Mouse (Mus musculus) forebrain, embryonic 15.5 days (tissue): ENCODE data around the gene Pink1. TPM values are rescaled to one million over a fixed set of nuclear protein-coding genes. Genes with fewer than 3 reads are reported as not detected.

Experiments used
- ATAC-seq: fragments of 200-750 bp; cut with Nextera tagmentation; replicated peaks from 2 replicates; pipeline ENCODE4 v1.8.0; 2017; ENCODE audit warnings: mild to moderate bottlenecking, moderate TSS enrichment, moderate library complexity
- H3K27ac ChIP-seq: fragments of 300-500 bp; sonication (generic); replicated peaks from 2 replicates; pipeline ENCODE4 v1.5.1; 2015; ENCODE audit warnings: mild to moderate bottlenecking, inconsistent platforms
- H3K27me3 ChIP-seq: fragments of 300-500 bp; sonication (generic); 2 replicates; pipeline ENCODE4 v1.6.1; 2015; ENCODE audit warnings: inconsistent platforms
- H3K36me3 ChIP-seq: fragments of 300-500 bp; sonication (generic); 2 replicates; pipeline ENCODE4 v1.6.1; 2015; ENCODE audit warnings: mild to moderate bottlenecking, inconsistent platforms
- H3K4me1 ChIP-seq: fragments of 300-500 bp; sonication (generic); 2 replicates; pipeline ENCODE4 v1.6.1; 2015; ENCODE audit warnings: inconsistent platforms
- H3K4me2 ChIP-seq: fragments of 300-500 bp; sonication (generic); replicated peaks from 2 replicates; pipeline ENCODE4 v1.6.1; 2015; ENCODE audit warnings: mild to moderate bottlenecking, inconsistent platforms
- H3K4me3 ChIP-seq: fragments of 300-500 bp; sonication (generic); 2 replicates; pipeline ENCODE4 v1.5.1; 2015; ENCODE audit warnings: mild to moderate bottlenecking, inconsistent platforms
- H3K9ac ChIP-seq: fragments of 300-500 bp; sonication (generic); replicated peaks from 2 replicates; pipeline ENCODE4 v1.6.1; 2015; ENCODE audit warnings: mild to moderate bottlenecking, inconsistent platforms
- H3K9me3 ChIP-seq: fragments of 300-500 bp; sonication (generic); 2 replicates; pipeline ENCODE4 v1.6.1; 2016; ENCODE audit warnings: inconsistent platforms
- WGBS: fragments of 180-500 bp; shearing (Covaris S2); methylation state at CpG from one replicate; pipeline ENCODE4 v1.1.7; 2015; ENCODE audit warnings: mixed read lengths; 5-methylcytosine and 5-hydroxymethylcytosine counted together
- polyA plus RNA-seq: library from polyadenylated mRNA; unstranded; fragments of >200 nt; fragmentation: Nextera tagmentation; extraction: Ambion mirVana; gene quantifications from 2 replicates; pipeline ENCODE4 v1.2.1, GENCODE M21; 2015

The Pink1 gene
- 89.6 and 98.5 TPM in 2 replicates for polyA plus RNA-seq

DNA sequence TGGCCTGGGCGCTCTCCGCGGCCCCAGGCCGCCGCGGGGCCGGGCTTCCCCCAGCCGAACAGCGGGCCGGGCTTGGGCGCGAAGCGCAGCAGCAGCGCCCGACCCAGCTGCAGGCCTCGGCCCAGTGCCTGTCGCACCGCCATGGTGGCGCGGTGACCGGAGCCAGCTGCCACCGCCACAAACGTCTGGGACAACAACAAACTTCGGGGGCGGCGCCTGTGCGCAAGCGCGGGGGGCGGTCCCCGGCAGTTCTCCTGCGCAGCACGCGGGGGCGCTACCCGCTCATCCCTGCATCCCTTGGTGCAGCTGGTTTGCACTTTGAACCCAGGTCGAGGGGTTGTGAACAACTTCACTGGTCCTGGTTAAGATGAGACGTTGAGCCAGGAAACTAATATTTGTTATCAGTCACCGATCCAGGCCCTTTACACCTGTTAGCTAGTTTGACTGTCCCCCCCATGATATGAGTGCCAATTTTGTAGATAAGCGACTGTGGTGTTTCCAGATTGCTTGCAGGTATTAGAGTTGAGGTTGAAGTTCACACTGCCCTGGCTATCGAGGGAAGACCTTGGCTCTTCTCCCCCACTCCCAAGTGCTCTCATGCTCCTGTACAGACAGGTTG is at the start of gene Pink1:
Pink1 (minus strand) TSS at position 231 of the 619 bp plus-strand sequence.
- Histone ChIP-seq H3K4me1 (peaks cover 32% of the 10 kb centered on the region), H3K27me3 (peaks cover 4% of the 10 kb centered on the region), H3K4me3 (peak within 1 kb of the TSS; percentile 83), H3K9me3 (no peaks in the 10 kb centered on the region), H3K4me2 (peak within 1 kb of the TSS; percentile 48), H3K27ac (peak within 1 kb of the TSS; percentile 94), H3K9ac (peak within 1 kb of the TSS; percentile 69), H3K36me3 (no peaks in the 10 kb centered on the region)
- 3% methylated on average over 41 of the region's 41 CpGs for WGBS
- peak; percentile 68 for ATAC-seq

DNA sequence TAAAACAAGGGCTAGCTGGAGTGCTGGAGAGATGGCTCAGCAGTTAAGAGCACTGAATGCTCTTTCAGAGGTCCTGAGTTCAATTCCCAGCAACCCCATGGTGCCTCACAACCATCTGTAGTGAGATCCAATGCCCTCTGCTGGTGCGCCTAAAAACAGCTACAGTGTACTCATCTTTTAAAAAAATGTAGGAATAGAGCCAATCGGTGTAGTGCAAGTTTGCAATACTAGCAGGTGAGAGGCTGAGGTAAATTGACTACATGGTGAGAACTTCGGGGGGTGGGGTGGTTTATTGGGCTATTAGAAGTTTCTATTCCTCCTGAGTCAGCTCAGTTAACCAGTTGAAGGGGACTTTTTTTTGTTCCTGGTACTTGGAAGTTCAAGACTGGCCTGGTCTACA is 49.0 kb upstream of the Pink1 start:
- ATAC-seq, result no peak
- Histone ChIP-seq H3K4me3 (no peak overlapping the region), H3K27ac (no peak overlapping the region), H3K4me1 (no peaks in the 10 kb centered on the region; the same call in 1 of the 2 replicates), H3K36me3 (no peaks in the 10 kb centered on the region), H3K9me3 (no peaks in the 10 kb centered on the region), H3K27me3 (no peaks in the 10 kb centered on the region), H3K9ac (no peak overlapping the region), H3K4me2 (no peak overlapping the region)
- 85% methylated on average over 3 of the region's 3 CpGs for WGBS

DNA sequence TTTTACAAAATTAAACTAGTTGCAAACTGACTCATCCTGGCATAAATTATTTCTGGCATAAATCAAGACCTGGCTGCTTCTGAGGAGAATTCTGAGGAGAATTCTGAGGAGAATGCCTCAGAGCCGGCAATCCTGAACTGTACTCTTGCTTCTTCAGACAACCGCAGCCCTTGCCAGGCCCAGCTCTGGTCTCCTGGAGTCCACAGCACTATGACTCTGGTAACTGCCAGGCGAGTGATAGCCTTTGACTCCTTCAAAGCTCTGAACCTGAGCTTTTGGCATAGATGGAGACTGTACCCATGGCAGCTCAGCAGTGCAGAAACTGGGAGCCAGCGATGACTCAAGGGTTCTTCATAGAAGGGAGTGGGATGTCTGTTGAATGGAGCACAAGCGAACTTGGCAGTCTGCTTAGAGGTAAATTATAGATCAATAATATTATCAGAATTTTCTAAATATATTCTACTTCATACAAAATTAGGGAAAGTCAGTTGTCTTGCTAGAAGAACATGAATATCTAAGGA is 44.9 kb upstream of the Pink1 start:
- H3K4me1 ChIP-seq, result peaks cover 8% of the 10 kb centered on the region
- no peak for ATAC-seq
- no peak overlapping the region for H3K9ac ChIP-seq
- peaks cover 10% of the 10 kb centered on the region; the same call in 1 of the 2 replicates for H3K27me3 ChIP-seq
- no peak overlapping the region for H3K4me3 ChIP-seq
- 82% methylated on average over 5 of the region's 5 CpGs for WGBS
- no peaks in the 10 kb centered on the region for H3K36me3 ChIP-seq
- H3K27ac ChIP-seq, result no peak overlapping the region
- no peaks in the 10 kb centered on the region for H3K9me3 ChIP-seq
- no peak overlapping the region for H3K4me2 ChIP-seq

DNA sequence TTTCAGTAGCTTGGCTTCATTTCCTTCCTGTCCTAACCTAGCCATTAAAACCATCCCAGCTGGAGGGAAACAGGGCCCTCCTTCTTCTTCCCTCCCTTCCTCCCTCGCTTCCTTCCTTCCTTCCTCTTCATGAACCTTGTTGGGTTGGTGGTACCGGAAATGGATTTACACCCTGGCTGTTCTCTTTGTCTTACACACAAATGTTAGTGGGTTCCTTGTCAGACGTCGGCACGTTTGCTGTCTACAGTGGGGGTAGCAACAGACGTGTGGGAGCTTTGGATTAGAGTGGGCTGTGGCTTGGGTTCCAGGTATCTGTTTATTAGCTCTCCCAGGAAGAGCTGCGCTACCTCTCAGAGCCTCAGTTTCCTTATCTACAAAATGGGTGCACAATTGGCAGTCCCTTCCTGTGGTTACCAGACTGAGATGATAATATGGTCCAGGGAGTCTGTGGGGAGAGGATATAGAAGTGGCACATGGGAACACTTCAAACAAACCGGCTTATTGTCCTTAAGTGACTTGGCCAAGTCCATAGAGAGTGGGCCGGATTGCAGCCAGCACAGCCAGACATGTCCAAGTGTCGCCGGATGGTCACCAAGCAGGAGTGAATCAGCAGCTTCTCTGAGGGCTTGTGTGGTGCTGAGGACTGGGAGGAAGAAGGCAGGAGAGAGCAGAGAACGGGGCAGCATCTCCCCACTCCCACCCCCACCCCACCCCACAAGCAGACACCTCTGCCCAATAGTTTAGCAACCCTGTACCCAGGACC is 42.6 kb upstream of the Pink1 start:
- no peaks in the 10 kb centered on the region for H3K36me3 ChIP-seq
- no peak overlapping the region for H3K4me2 ChIP-seq
- H3K4me1 ChIP-seq, result peaks cover 8% of the 10 kb centered on the region
- no peak overlapping the region for H3K27ac ChIP-seq
- 81% methylated on average over 12 of the region's 12 CpGs for WGBS
- H3K27me3 ChIP-seq, result peaks cover 10% of the 10 kb centered on the region; the same call in 1 of the 2 replicates
- no peak overlapping the region for H3K4me3 ChIP-seq
- no peak overlapping the region for H3K9ac ChIP-seq
- no peak for ATAC-seq
- no peaks in the 10 kb centered on the region for H3K9me3 ChIP-seq

DNA sequence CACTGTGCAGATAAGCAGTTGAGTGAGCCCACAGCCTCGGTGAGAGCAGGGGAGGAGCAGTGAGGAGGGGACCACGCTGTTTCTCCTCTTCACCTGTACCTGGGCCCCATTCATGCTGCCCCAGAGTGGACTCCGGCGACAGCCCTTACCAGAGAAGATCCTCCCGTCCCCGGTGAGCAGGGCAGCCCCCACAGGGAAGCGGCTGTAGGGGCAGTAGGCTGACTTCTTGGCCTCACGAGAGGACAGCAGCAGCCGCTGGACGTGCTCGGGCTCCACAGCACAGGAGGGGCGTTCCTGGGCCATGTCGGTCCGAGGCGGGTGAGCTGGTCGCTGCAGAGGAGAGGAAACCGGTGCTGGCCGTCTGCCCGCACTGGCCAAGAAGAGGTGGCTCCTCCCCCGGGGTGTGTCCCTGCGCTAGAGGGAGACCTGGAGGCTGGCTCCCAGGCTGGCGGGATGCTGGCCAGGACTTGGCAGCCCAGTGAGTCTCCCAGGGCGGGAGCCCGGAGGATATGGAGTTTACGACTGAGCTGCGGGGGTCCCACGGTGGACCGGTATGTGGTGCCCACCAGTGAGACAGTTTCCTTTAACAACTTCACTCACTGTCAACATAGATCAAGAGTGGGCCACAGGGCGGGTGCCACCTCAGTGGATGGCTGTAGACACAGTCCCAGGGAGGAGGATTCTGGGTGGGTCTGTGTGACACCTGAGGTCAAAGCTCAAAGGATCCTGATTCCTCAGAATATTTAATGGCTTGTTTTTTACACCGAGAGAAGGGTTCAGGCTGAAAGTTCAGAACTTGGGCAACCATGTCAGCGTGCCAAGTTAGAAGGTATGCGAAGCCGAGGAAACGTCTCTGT is 41.8 kb upstream of the Pink1 start, which contains the start of gene Cda:
Cda (minus strand) TSS at position 352 of the 857 bp plus-strand sequence.
- no peak within 1 kb of the TSS for H3K27ac ChIP-seq
- H3K4me2 ChIP-seq, result peak within 1 kb of the TSS; percentile 42
- 9% methylated on average over 34 of the region's 34 CpGs for WGBS
- H3K4me1 ChIP-seq, result peaks cover 8% of the 10 kb centered on the region
- peak within 1 kb of the TSS; percentile 27 for H3K4me3 ChIP-seq
- H3K36me3 ChIP-seq, result no peaks in the 10 kb centered on the region
- peak; percentile 64; the same call in 1 of the 2 replicates for ATAC-seq
- H3K9me3 ChIP-seq, result no peaks in the 10 kb centered on the region
- peak within 1 kb of the TSS; percentile 23 for H3K9ac ChIP-seq
- H3K27me3 ChIP-seq, result peaks cover 10% of the 10 kb centered on the region; the same call in 1 of the 2 replicates

DNA sequence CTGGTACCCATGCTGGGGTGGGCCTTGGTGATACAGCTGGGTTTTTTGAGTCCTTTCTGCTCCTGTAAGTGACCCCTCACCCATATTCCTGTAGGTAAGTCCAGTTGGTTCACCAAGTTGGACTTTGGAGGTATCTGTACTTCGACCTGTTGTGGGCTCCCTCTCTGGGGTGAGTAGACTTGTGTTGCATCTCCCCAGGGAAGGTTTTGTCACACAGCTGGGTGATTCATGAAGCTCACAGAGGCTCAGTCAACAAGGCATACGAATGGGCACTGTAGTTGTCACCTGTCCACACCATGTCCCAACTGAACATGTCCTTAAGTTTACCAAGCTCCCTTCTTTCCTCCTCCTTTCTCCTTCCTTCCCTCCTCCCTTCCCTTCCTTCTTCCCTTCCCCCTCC is 40.5 kb upstream of the Pink1 start:
- H3K4me1 ChIP-seq, result peaks cover 11% of the 10 kb centered on the region
- H3K4me3 ChIP-seq, result no peak overlapping the region
- no peaks in the 10 kb centered on the region for H3K9me3 ChIP-seq
- H3K27me3 ChIP-seq, result peaks cover 10% of the 10 kb centered on the region; the same call in 1 of the 2 replicates
- no peak overlapping the region for H3K27ac ChIP-seq
- WGBS, result 72% methylated on average over 2 of the region's 2 CpGs
- H3K4me2 ChIP-seq, result no peak overlapping the region
- no peak overlapping the region for H3K9ac ChIP-seq
- no peaks in the 10 kb centered on the region for H3K36me3 ChIP-seq
- ATAC-seq, result no peak

DNA sequence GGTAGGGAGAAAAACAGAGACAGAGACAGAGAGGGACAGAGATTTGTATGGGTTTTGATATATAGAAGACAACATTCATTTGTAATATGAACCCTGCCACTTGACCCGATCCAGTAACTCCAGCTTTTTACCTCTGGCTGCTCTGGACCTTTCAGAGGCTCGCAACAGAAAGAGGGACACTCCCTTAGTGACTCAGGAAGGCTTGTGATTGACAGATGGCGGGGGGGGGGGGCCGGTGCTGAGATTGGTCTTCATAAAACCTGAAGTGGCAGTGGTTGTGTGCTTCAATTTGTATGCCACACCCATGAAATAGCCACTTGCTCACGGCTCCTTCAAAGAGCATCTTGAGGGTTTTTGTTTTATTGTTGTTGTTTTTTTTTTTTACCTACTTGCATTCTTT is 37.4 kb upstream of the Pink1 start:
- H3K4me3 ChIP-seq, result no peak overlapping the region
- H3K4me2 ChIP-seq, result no peak overlapping the region
- H3K9ac ChIP-seq, result no peak overlapping the region
- H3K36me3 ChIP-seq, result no peaks in the 10 kb centered on the region
- no peak overlapping the region for H3K27ac ChIP-seq
- 60% methylated on average over 5 of the region's 5 CpGs for WGBS
- H3K27me3 ChIP-seq, result peaks cover 10% of the 10 kb centered on the region; the same call in 1 of the 2 replicates
- no peaks in the 10 kb centered on the region for H3K9me3 ChIP-seq
- peaks cover 17% of the 10 kb centered on the region for H3K4me1 ChIP-seq
- ATAC-seq, result no peak

DNA sequence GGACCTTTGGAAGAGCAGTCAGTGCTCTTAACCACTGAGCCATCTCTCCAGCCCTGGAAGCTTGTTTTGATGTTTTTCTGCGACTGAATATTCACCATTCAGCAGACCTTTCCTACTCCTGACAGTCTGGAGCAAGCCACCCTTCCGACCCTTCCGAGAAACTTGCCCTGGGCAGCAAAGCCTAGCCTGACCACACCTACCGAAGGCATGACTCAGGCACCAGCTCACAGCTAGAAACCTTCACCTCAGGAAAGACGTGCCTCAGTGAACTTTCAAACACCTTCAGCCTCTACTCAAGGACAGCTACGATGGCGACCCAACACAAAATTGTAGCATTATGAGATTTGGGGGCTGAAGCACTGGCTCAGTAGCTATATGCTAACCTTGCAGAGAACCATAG is 36.8 kb upstream of the Pink1 start:
- Histone ChIP-seq H3K9ac (no peak overlapping the region), H3K4me2 (no peak overlapping the region), H3K4me3 (no peak overlapping the region), H3K4me1 (peaks cover 13% of the 10 kb centered on the region), H3K36me3 (no peaks in the 10 kb centered on the region), H3K27me3 (peaks cover 5% of the 10 kb centered on the region; the same call in 1 of the 2 replicates), H3K9me3 (no peaks in the 10 kb centered on the region), H3K27ac (no peak overlapping the region)
- 89% methylated on average over 7 of the region's 7 CpGs for WGBS
- ATAC-seq, result no peak

DNA sequence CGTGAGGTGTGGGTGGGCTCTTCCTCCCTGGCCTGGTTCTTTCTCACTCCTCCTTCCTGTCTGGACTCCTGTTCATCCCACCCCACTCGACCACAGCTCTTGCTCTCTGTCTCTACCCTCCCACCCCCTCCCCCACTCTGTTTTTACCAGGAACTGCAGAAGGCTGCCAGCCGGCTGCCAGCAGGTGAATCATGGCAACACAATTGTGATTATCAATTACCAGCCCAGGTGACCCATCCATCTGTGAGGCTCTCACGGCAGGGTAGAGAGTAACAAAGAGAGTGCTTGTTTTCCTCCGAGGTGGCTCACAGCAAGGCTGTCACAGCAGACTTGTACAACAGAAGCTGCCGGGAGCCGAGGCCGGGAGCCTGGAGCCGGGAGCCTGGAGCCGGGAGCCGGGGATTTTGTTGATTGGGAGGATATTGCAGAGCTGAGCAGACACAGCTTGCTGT is 35.3 kb upstream of the Pink1 start:
- Histone ChIP-seq H3K4me2 (peak overlapping the region; percentile 20; the same call in 1 of the 2 replicates), H3K4me3 (no peak overlapping the region), H3K27ac (peak overlapping the region; percentile 39), H3K36me3 (no peaks in the 10 kb centered on the region), H3K27me3 (no peaks in the 10 kb centered on the region), H3K9ac (peak overlapping the region; percentile 22; the same call in 1 of the 2 replicates), H3K4me1 (peaks cover 8% of the 10 kb centered on the region), H3K9me3 (no peaks in the 10 kb centered on the region)
- 2% methylated on average over 11 of the region's 11 CpGs for WGBS
- no peak; the same call in 1 of the 2 replicates for ATAC-seq

DNA sequence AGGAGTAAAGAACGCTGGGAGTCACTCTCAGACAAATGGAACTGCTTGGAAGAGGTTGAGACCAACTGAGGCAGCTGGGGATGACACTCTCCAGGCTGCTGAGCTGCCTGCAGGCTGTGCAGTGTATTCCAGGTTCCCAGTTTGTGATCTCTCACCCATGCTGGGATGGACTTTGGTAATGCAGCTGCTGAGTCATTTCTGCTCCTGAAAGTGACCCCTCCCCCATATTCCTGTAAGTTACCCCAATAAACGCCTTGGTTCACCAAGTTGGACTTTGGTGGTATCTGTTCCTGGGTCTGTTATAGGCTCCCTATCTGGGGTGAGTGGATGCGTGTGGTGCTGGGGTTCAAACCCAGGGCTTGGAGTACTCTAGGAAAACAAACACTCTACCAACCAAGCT is 32.1 kb upstream of the Pink1 start:
- 81% methylated on average over 3 of the region's 3 CpGs for WGBS
- H3K9ac ChIP-seq, result no peak overlapping the region
- no peak for ATAC-seq
- no peak overlapping the region for H3K4me3 ChIP-seq
- no peak overlapping the region for H3K27ac ChIP-seq
- H3K9me3 ChIP-seq, result no peaks in the 10 kb centered on the region
- peaks cover 8% of the 10 kb centered on the region for H3K4me1 ChIP-seq
- no peak overlapping the region for H3K4me2 ChIP-seq
- no peaks in the 10 kb centered on the region for H3K27me3 ChIP-seq
- no peaks in the 10 kb centered on the region for H3K36me3 ChIP-seq

DNA sequence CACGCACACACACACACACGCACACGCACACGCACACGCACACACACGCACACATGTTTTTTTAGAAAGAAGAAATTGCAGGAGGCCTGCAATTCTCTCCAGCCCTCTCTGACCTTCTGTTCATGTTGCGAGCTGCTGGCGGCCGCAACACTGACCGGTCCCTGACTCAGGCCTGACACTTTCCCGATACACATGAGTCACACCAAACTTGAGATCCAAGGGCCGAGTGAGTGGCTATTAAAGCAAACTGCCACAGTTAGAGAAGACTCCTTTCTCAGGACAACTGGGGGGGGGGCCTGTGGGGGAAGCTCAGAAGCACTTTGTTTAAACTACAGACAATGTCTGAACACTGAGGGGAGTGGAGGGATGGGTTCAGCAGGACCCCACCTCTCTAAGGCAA is 30.4 kb upstream of the Pink1 start:
- H3K27ac ChIP-seq, result no peak overlapping the region

More for the DNA sequence above, 30.4 kb upstream of the Pink1 start:
- Histone ChIP-seq H3K4me1 (peaks cover 5% of the 10 kb centered on the region), H3K9ac (no peak overlapping the region), H3K4me3 (no peak overlapping the region), H3K4me2 (no peak overlapping the region), H3K27me3 (no peaks in the 10 kb centered on the region), H3K9me3 (no peaks in the 10 kb centered on the region), H3K36me3 (no peaks in the 10 kb centered on the region)
- ATAC-seq, result no peak
- 90% methylated on average over 12 of the region's 12 CpGs for WGBS
